Mouse (Mus musculus) Muller cell, postnatal 12 days (primary cell): ENCODE measurements at regions not wholly inside any gene's neighbourhood (a gene's known extent, or its start where the extent isn't known, plus 50 kb on each side); places are given as distances from the start of the nearest gene placed in this dataset.

Experiments
- DNase-seq: peaks from one replicate; pipeline ENCODE4 v3.0.0-alpha.2; 2015; ENCODE audit errors: inconsistent ontology term

- no peak for DNase-seq
These were observed 1039.5 kb upstream of the Ddx18 start for GRCm38 (mm10) chr1:122607309-122607708.

- DNase-seq, result no peak
These were observed 1008.2 kb upstream of the Ddx18 start for GRCm38 (mm10) chr1:122575954-122576353.

- DNase-seq, result no peak
These were observed 983.8 kb upstream of the Ddx18 start for GRCm38 (mm10) chr1:122551596-122551995.

GRCm38 (mm10) chr1:122509580-122509979, 941.8 kb upstream of the Ddx18 start:
- no peak for DNase-seq

GRCm38 (mm10) chr1:122501707-122502106, 933.9 kb upstream of the Ddx18 start:
- peak; percentile 5 for DNase-seq

GRCm38 (mm10) chr1:122478003-122478402, 910.2 kb upstream of the Ddx18 start:
- DNase-seq, result no peak

- no peak for DNase-seq
These were observed 896.1 kb upstream of the Ddx18 start for GRCm38 (mm10) chr1:122463931-122464330.

- DNase-seq, result no peak
These were observed 891.3 kb upstream of the Ddx18 start for GRCm38 (mm10) chr1:122459056-122459455.

- DNase-seq, result no peak
These were observed 887.1 kb upstream of the Ddx18 start for GRCm38 (mm10) chr1:122454881-122455280.

- DNase-seq, result peak; percentile 8
These were observed 885.8 kb upstream of the Ddx18 start for GRCm38 (mm10) chr1:122453617-122454016.

- DNase-seq, result no peak
These were observed 871.6 kb upstream of the Ddx18 start for GRCm38 (mm10) chr1:122439358-122439757.

- DNase-seq, result no peak
These were observed 855.7 kb upstream of the Ddx18 start for GRCm38 (mm10) chr1:122423503-122423902.

GRCm38 (mm10) chr1:122396342-122396741, 828.6 kb upstream of the Ddx18 start:
- DNase-seq, result no peak

GRCm38 (mm10) chr1:122393660-122394355, 826.0 kb upstream of the Ddx18 start:
- DNase-seq, result peak; percentile 84

- peak; percentile 89 for DNase-seq
These were observed 789.2 kb upstream of the Ddx18 start for GRCm38 (mm10) chr1:122357015-122357414.

GRCm38 (mm10) chr1:122351530-122351929, 783.7 kb upstream of the Ddx18 start:
- no peak for DNase-seq

GRCm38 (mm10) chr1:122333267-122333666, 765.5 kb upstream of the Ddx18 start:
- DNase-seq, result no peak

GRCm38 (mm10) chr1:122328276-122328675, 760.5 kb upstream of the Ddx18 start:
- DNase-seq, result no peak
